Mouse (Mus musculus) cerebellum, postnatal 10 days (tissue): ENCODE results near the gene Pde6c.

Source experiments
- DNase-seq, 2 experiments: peaks; one replicate each; pipeline ENCODE4 v3.0.0; 2021; ENCODE audit warnings: mixed read lengths in 2 of 2

Pde6c gene

GRCm38 (mm10) chr19:38143540-38144271, 11.1 kb downstream of the Pde6c start:
- DNase-seq, result no peak

- peak in 1 of 2 experiments; percentile 11 for DNase-seq
Observed at GRCm38 (mm10) chr19:38156243-38156642, 23.7 kb downstream of the Pde6c start.

- DNase-seq, result no peak
Observed at GRCm38 (mm10) chr19:38161648-38162354, 29.2 kb downstream of the Pde6c start.

GRCm38 (mm10) chr19:38164633-38165032, 32.1 kb downstream of the Pde6c start:
- DNase-seq, result no peak

GRCm38 (mm10) chr19:38179675-38180074, 47.1 kb downstream of the Pde6c start:
- DNase-seq, result no peak

GRCm38 (mm10) chr19:38186631-38187344, 54.2 kb downstream of the Pde6c start:
- DNase-seq, result peak; percentile 21 to 23

GRCm38 (mm10) chr19:38187345-38187680, 54.7 kb downstream of the Pde6c start:
- peak; percentile 38 to 68 for DNase-seq

- no peak for DNase-seq
Observed at GRCm38 (mm10) chr19:38190606-38191005, 58.0 kb downstream of the Pde6c start.

GRCm38 (mm10) chr19:38191446-38191845, 58.9 kb downstream of the Pde6c start:
- DNase-seq, result no peak

- DNase-seq, result no peak
Observed at GRCm38 (mm10) chr19:38195245-38195644, 62.7 kb downstream of the Pde6c start.

- DNase-seq, result peak; percentile 41 to 56
Observed at GRCm38 (mm10) chr19:38198731-38199130, 66.2 kb downstream of the Pde6c start.

- peak; percentile 64 to 68 for DNase-seq
Observed at GRCm38 (mm10) chr19:38206669-38207068, 74.1 kb downstream of the Pde6c start.

- no peak for DNase-seq
Observed at GRCm38 (mm10) chr19:38217696-38218095, 85.1 kb downstream of the Pde6c start.

GRCm38 (mm10) chr19:38223356-38223904, 90.8 kb downstream of the Pde6c start:
- DNase-seq, result peak in 1 of 2 experiments; percentile 23

- DNase-seq, result peak; percentile 95 to 96
Observed at GRCm38 (mm10) chr19:38223905-38224684, 91.5 kb downstream of the Pde6c start, which contains the start of gene Fra10ac1. Fra10ac1 (minus strand) TSS chr19:38224156.

GRCm38 (mm10) chr19:38224685-38225060, 92.1 kb downstream of the Pde6c start:
- DNase-seq, result peak; percentile 66 to 79

- DNase-seq, result peak; percentile 39 to 62
Observed at GRCm38 (mm10) chr19:38228699-38229098, 96.1 kb downstream of the Pde6c start.

GRCm38 (mm10) chr19:38232087-38232486, 99.5 kb downstream of the Pde6c start:
- DNase-seq, result peak; percentile 46 to 54

GRCm38 (mm10) chr19:38232516-38232915, 99.9 kb downstream of the Pde6c start:
- no peak for DNase-seq
